Mouse (Mus musculus): Measurements from ENCODE around the gene Stx7.

DNA sequence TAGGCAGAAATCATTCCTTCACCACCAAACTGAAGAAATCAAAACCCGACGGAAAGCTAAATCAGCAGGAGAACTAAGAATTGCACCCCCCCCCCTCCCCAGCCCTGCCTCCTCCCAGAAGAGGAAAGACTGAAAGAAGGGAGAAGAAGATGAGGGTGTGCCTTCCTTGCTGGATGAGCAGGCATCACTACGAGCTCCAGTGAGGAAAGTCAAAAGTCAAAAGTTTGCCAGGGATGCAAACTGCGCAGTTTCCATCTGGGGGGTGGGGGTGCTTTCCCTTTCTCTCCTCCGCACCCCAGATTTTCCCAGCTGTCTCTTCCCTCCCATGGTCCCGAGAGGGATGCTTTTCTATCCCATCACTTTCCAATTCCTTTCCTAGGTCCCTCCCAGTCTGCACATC is 73.8 kb downstream of the Stx7 start:
- TF ChIP-seq POLR2A (IDR thresholded peaks at IDR 0.05; ENCODE audit: borderline replicate concordance, insufficient read depth, low read length) = no peak
- no peak for TF ChIP-seq CTCF (IDR thresholded peaks at IDR 0.05; ENCODE audit: borderline replicate concordance, insufficient read depth, low read depth, low read length)
